Mouse (Mus musculus): Measurements from ENCODE around the gene Spint4.
A peak's percentile ranks its signal among the peaks of the same experiment; 100 is the strongest.

The Spint4 gene

DNA sequence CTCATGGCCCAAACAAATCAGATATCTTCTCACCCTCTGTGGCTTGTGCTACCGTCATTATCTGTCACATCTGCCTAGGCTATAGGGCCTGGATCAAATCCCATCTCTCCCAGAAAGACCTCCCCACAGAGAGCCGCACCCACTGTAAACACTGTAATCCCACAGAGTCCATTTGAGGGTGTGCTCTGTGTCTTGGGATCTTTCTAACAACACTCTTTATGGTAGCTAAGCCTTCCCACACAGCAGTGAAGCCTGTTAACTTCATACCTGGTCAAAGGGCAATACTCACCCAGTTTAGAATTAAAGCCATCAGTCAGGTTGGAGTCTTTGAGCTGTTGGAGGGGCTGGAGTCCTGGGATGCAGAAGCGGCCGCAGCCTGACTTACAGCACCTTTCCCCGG, 33.4 kb downstream of the Spint4 start:
- DNase-seq (ENCODE audit: extremely low spot score, low spot score), result no peak

GRCm38 (mm10) chr2:164733259-164733658, 35.0 kb downstream of the Spint4 start:
- DNase-seq (ENCODE audit: extremely low spot score, low spot score), result no peak

GRCm38 (mm10) chr2:164734839-164735238, 36.5 kb downstream of the Spint4 start:
- DNase-seq (ENCODE audit: extremely low spot score, low spot score), result no peak

GRCm38 (mm10) chr2:164735446-164735845, 37.1 kb downstream of the Spint4 start:
- no peak for DNase-seq (ENCODE audit: extremely low spot score, low spot score)

- no peak for DNase-seq (ENCODE audit: extremely low spot score, low spot score)
Observed at GRCm38 (mm10) chr2:164737377-164738090, 39.2 kb downstream of the Spint4 start.

GRCm38 (mm10) chr2:164739876-164740275, 41.6 kb downstream of the Spint4 start:
- no peak for DNase-seq (ENCODE audit: extremely low spot score, low spot score)

GRCm38 (mm10) chr2:164744987-164745386, 46.7 kb downstream of the Spint4 start:
- no peak for DNase-seq (ENCODE audit: extremely low spot score, low spot score)

- peak; percentile 96 for DNase-seq (ENCODE audit: extremely low spot score, low spot score)
Observed at GRCm38 (mm10) chr2:164745843-164746479, 47.7 kb downstream of the Spint4 start, which contains the start of the genes Wfdc3 and Dnttip1. Gene Wfdc3, minus strand, starts transcription at chr2:164745931. Gene Dnttip1, plus strand, starts transcription at chr2:164745983.

- no peak for DNase-seq (ENCODE audit: extremely low spot score, low spot score)
Observed at GRCm38 (mm10) chr2:164746693-164747092, 48.4 kb downstream of the Spint4 start.

GRCm38 (mm10) chr2:164748191-164748590, 49.9 kb downstream of the Spint4 start:
- no peak for DNase-seq (ENCODE audit: extremely low spot score, low spot score)

DNA sequence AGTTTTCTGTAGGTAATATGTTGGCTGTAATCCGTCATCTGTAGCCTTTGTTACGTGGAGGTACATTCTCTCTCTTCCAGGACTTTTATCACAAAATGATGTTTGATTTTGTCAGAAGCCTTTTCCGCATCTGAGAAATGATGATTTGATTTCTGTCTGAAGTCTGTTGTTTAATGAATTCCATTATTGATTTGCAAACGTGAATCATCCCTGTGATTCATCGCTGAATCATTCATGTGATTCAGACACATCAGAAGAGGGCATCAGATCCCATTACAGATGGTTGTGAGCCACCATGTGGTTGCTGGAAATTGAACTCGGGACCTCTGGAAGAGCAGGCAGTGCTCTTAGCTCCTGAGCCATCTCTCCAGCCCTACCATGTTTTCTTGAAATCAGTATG, 50.7 kb downstream of the Spint4 start:
- no peak for DNase-seq (ENCODE audit: extremely low spot score, low spot score)

All from neural tube, embryonic 10.5 days (tissue).